Mouse (Mus musculus): ENCODE data around the gene Appbp2. TPM values are rescaled to one million over a fixed set of nuclear protein-coding genes. Genes with fewer than 3 reads are reported as not detected.
"Not testable (repeated sequence)": the region's sequence is repeated elsewhere in the genome, so short reads cannot be mapped to it uniquely, and the experiment has no call there.

Appbp2 gene
- total RNA-seq, 4 experiments from 2014 or later: 13.9 to 15.4 (median 15.3) TPM

GRCm38 (mm10) chr11:85163014-85163413 lies 71.9 kb downstream of the Appbp2 start:
- DNase-seq (ENCODE audit: low spot score): not testable (repeated sequence)

GRCm38 (mm10) chr11:85157301-85157700 lies 77.6 kb downstream of the Appbp2 start:
- DNase-seq (ENCODE audit: low spot score): no peak

DNA sequence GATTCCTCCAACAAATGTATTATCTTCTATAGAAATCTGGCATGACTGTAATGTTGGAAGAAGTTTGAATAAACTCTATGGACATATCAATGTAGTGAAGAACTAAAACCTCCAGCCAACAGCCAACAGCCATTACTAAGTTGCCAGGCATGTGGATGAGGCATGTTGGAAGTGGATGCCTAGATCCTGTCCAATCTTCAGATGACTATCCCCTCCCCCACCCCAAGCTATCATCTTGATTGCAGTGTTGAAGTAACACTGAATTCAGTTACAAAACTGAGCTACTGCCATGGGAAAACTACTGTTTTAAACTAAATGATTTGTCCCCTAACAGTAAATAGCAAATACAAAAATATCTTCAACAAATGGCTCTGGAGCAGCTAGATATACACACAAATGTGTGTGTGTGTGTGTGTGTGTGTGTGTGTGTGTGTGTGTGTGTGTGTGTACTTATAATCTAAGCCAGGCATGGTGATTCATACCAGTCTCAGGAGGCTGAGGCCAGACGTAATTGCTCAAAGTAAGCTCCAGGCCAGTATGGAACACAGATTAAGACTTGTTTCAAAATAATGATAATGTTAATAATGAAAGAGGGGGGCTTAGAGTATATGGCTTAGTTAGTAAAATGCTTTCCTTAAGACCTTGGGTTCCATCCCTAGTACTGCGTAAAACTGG lies 82.5 kb downstream of the Appbp2 start:
- no peak for DNase-seq (ENCODE audit: low spot score)

GRCm38 (mm10) chr11:85139581-85140540 lies 95.1 kb downstream of the Appbp2 start, which contains the start of gene Usp32:
TSS of gene Usp32 (minus strand) at chr11:85140161.
- peak; percentile 94 for DNase-seq (ENCODE audit: low spot score)

DNA sequence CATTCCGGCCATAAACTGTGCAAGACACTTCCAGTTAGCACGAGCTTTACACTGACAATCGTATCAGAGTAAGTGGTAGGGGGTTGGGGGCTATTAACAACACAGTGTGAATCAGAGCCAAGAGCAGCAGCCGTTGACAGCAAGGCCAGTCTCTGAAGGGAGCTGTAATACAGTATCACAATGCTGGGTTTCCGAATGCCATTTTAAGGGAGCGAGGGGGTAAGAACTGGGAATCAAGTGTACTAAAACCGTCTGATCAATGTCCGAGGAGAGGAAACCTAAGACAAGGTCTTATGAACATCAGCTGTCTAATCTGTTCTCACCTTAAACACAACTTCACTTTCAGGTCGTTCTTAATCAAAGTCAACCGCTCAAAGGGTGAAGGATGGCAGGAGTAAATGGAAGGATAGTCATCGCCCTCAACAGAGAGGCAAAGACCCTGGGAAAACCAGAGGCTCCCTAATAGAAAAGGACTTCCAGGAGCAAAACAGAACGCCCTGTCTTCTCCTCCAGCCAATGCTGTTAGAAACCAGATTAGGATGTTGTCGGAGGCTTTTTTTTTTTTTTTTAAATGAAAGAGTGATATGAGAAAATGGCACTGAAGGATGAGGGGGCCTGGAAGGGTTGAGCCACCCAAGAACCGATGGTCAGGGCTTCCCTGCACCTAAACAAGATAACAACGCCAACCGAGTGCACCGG lies 96.0 kb downstream of the Appbp2 start:
- no peak for DNase-seq (ENCODE audit: low spot score)

Other genes starting within 250 kb of the Appbp2 start
- gene Usp32, start 95.0 kb downstream of the Appbp2 start, total RNA-seq (2022): 10 to 100 TPM; 21.0 to 23.9 (median 22.7) TPM
- not detected for gene 1700125H20Rik, start 64.7 kb downstream of the Appbp2 start, total RNA-seq (2022)
- gene Ppm1d, start 76.1 kb upstream of the Appbp2 start, total RNA-seq (2022): 1 to 10 TPM; 6.8 to 8.9 (median 8.0) TPM
- gene Bcas3, start 118.0 kb upstream of the Appbp2 start, total RNA-seq (2022): 10 to 100 TPM; 35.3 to 44.4 (median 42.9) TPM